Mouse (Mus musculus): ENCODE results near the gene Gnptab.

DNA sequence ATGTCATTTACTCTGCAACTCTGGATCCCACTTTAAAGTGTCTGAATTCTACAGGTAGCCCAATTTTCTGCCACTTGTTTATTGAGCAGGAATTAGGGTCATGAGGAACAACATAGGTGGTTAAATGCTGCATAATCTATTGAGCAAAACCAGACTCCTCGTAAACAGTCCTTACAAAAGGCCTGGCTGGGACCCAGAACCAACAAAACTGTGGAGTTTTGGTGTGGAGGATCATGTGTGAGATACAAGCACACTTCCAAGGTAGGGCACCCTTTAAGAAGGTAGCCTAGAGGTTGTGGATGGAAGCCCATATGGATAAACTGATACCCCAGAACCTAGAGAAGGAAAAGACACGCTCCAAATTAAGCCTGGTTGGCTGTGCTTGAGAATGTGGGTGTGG lies 28.2 kb upstream of the Gnptab start:
- TF ChIP-seq CTCF (conservative IDR thresholded peaks at IDR 0.05; ENCODE audit: insufficient read depth, insufficient read length, low read depth, low read length) (no peak), POLR2A (IDR thresholded peaks at IDR 0.05; ENCODE audit: low read depth, low read length) (no peak)
